In genomic region chr5:53976497-53976896, GRCm38 (mm10) we compare ENCODE assay signal across 18 mouse cellular contexts. TPM values are rescaled to one million over a fixed set of nuclear protein-coding genes. Genes with fewer than 3 reads are reported as not detected.
DNase-seq lines count a peak whose midpoint lies in the region; ATAC-seq and TF ChIP-seq lines count a peak whose summit lies in the region.
"Had no signal": no experiment of that assay in that cellular context is flagged by ENCODE, and none has a peak within 500 bp of the region (broad histone marks: within the 10 kb centered on the region; RNA-seq: fewer than 3 reads in every experiment).

No protein-coding gene starts in this region.

- H3K4me2 ChIP-seq in embryonic facial prominence, embryonic 14.5 days (ENCODE audit: low read depth, low read length) = no peak overlapping the region
- H3K4me2 ChIP-seq in heart, embryonic 12.5 days = no peak overlapping the region
- H3K4me2 ChIP-seq in midbrain, postnatal 0 days (ENCODE audit: low read depth, low read length, poor library complexity, severe bottlenecking) = no peak overlapping the region
- H3K4me2 ChIP-seq: forebrain, embryonic 15.5 days; heart, embryonic 13.5 days; hindbrain, embryonic 15.5 days had no signal

- H3K9me3 ChIP-seq in embryonic facial prominence, embryonic 14.5 days (ENCODE audit: control insufficient read depth, low read length) = no peaks in the 10 kb centered on the region
- H3K9me3 ChIP-seq in embryonic facial prominence, embryonic 10.5 days = no peaks in the 10 kb centered on the region
- H3K9me3 ChIP-seq in heart, embryonic 12.5 days (replicated peaks) = no peaks in the 10 kb centered on the region
- no peaks in the 10 kb centered on the region for H3K9me3 ChIP-seq in midbrain, postnatal 0 days (ENCODE audit: low read length)
- H3K9me3 ChIP-seq: forebrain, embryonic 15.5 days; heart, embryonic 13.5 days; hindbrain, embryonic 15.5 days had no signal

- no peak for TF ChIP-seq CTCF in midbrain, postnatal 0 days (IDR thresholded peaks at IDR 0.05)

- H3K4me3 ChIP-seq in embryonic facial prominence, embryonic 14.5 days (ENCODE audit: low read depth, low read length) = no peak overlapping the region
- H3K4me3 ChIP-seq in embryonic facial prominence, embryonic 10.5 days = no peak overlapping the region
- H3K4me3 ChIP-seq in heart, embryonic 12.5 days = no peak overlapping the region
- H3K4me3 ChIP-seq in midbrain, postnatal 0 days (ENCODE audit: low read depth, low read length) = no peak overlapping the region
- H3K4me3 ChIP-seq: forebrain, embryonic 15.5 days; heart, embryonic 13.5 days; hindbrain, embryonic 15.5 days had no signal

- no peak overlapping the region for H3K27ac ChIP-seq in embryonic facial prominence, embryonic 14.5 days (replicated peaks; ENCODE audit: low read depth, low read length)
- no peak overlapping the region for H3K27ac ChIP-seq in embryonic facial prominence, embryonic 10.5 days (replicated peaks)
- H3K27ac ChIP-seq in heart, embryonic 12.5 days (ENCODE audit: poor library complexity, severe bottlenecking) = no peak overlapping the region
- no peak overlapping the region for H3K27ac ChIP-seq in midbrain, postnatal 0 days (ENCODE audit: low read depth, low read length)
- H3K27ac ChIP-seq: forebrain, embryonic 15.5 days; heart, embryonic 13.5 days; hindbrain, embryonic 15.5 days had no signal

- ATAC-seq in embryonic facial prominence, embryonic 14.5 days (ENCODE audit: low read depth) = peak; percentile 47; the same call in 1 of the 2 replicates
- no peak for ATAC-seq in heart, embryonic 12.5 days (ENCODE audit: insufficient number of reproducible peaks, low FRiP score)
- no peak for ATAC-seq in midbrain, postnatal 0 days (ENCODE audit: low FRiP score)
- ATAC-seq: CD4-positive, CD25-positive, alpha-beta regulatory T cell, adult 4 months; forebrain, embryonic 15.5 days had no signal

- DNase-seq in embryonic facial prominence, embryonic 14.5 days (ENCODE audit: low spot score) = no peak
- no peak for DNase-seq in embryonic facial prominence, embryonic 10.5 days (ENCODE audit: low spot score)
- peak; percentile 44 for DNase-seq in heart, adult 11 months
- peak; percentile 21 for DNase-seq in urinary bladder, postnatal 14 days (ENCODE audit: low spot score)
- DNase-seq in urinary bladder, adult 2 months (ENCODE audit: low spot score) = no peak
- no peak for DNase-seq in cerebellum, adult 9-10 months
- no peak for DNase-seq in midbrain, postnatal 0 days (ENCODE audit: low spot score)
- DNase-seq: adrenal gland, postnatal 10 days; B cell, adult 2 months; cerebellum, adult 11-12 months; cerebellum, adult 9-11 months; cerebellum, postnatal 36 days; heart, postnatal 36 days had no signal

- no peak overlapping the region for H3K9ac ChIP-seq in embryonic facial prominence, embryonic 14.5 days (ENCODE audit: low read depth, low read length)
- no peak overlapping the region for H3K9ac ChIP-seq in heart, embryonic 12.5 days
- no peak overlapping the region for H3K9ac ChIP-seq in midbrain, postnatal 0 days (replicated peaks; ENCODE audit: low read length, poor library complexity, severe bottlenecking)
- H3K9ac ChIP-seq: forebrain, embryonic 15.5 days; heart, embryonic 13.5 days; hindbrain, embryonic 15.5 days had no signal

- 85% methylated on average over 16 of the region's 16 CpGs for WGBS in embryonic facial prominence, embryonic 14.5 days
- 92% methylated on average over 16 of the region's 16 CpGs for WGBS in embryonic facial prominence, embryonic 10.5 days
- 85% methylated on average over 16 of the region's 16 CpGs for WGBS in heart, embryonic 12.5 days
- WGBS in midbrain, postnatal 0 days = 94% methylated on average over 16 of the region's 16 CpGs

- H3K27me3 ChIP-seq in embryonic facial prominence, embryonic 14.5 days (replicated peaks; ENCODE audit: control insufficient read depth, insufficient read depth, low read length) = no peaks in the 10 kb centered on the region
- H3K27me3 ChIP-seq in embryonic facial prominence, embryonic 10.5 days (replicated peaks; ENCODE audit: low read depth, poor library complexity, severe bottlenecking) = no peaks in the 10 kb centered on the region
- H3K27me3 ChIP-seq in heart, embryonic 12.5 days (replicated peaks) = no peaks in the 10 kb centered on the region
- H3K27me3 ChIP-seq in midbrain, postnatal 0 days (ENCODE audit: insufficient read depth, low read length) = no peaks in the 10 kb centered on the region
- H3K27me3 ChIP-seq: forebrain, embryonic 15.5 days; heart, embryonic 13.5 days; hindbrain, embryonic 15.5 days had no signal

- no peaks in the 10 kb centered on the region for H3K36me3 ChIP-seq in embryonic facial prominence, embryonic 14.5 days (ENCODE audit: control insufficient read depth, insufficient read depth, low read length)
- H3K36me3 ChIP-seq in embryonic facial prominence, embryonic 10.5 days (replicated peaks) = no peaks in the 10 kb centered on the region
- H3K36me3 ChIP-seq in heart, embryonic 12.5 days = no peaks in the 10 kb centered on the region
- H3K36me3 ChIP-seq in midbrain, postnatal 0 days (ENCODE audit: insufficient read depth, low read length) = no peaks in the 10 kb centered on the region
- H3K36me3 ChIP-seq: forebrain, embryonic 15.5 days; heart, embryonic 13.5 days; hindbrain, embryonic 15.5 days had no signal

- no peaks in the 10 kb centered on the region for H3K4me1 ChIP-seq in embryonic facial prominence, embryonic 14.5 days (ENCODE audit: control insufficient read depth, insufficient read depth, low read length)
- no peaks in the 10 kb centered on the region for H3K4me1 ChIP-seq in embryonic facial prominence, embryonic 10.5 days
- no peaks in the 10 kb centered on the region for H3K4me1 ChIP-seq in heart, embryonic 12.5 days (replicated peaks)
- H3K4me1 ChIP-seq in midbrain, postnatal 0 days (ENCODE audit: insufficient read depth, low read length) = no peaks in the 10 kb centered on the region
- H3K4me1 ChIP-seq: forebrain, embryonic 15.5 days; heart, embryonic 13.5 days; hindbrain, embryonic 15.5 days had no signal

RNA-seq across cellular contexts. Expression of gene Stim2, which starts 21.8 kb away (rescaled TPM):
- polyA plus RNA-seq in embryonic facial prominence, embryonic 14.5 days (2014; fragmentation: Nextera tagmentation; extraction: Ambion mirVana) = 30.5 and 38.1 TPM in 2 replicates
- polyA plus RNA-seq in embryonic facial prominence, embryonic 10.5 days (2016; fragmentation: Nextera tagmentation; extraction: Ambion mirVana) = 13.9 and 14.3 TPM in 2 replicates
- 15.7 and 17.9 TPM in 2 replicates for polyA plus RNA-seq in heart, embryonic 12.5 days (2016; fragmentation: Nextera tagmentation; extraction: Ambion mirVana)
- 7.0 and 11.8 TPM in 2 replicates for polyA plus RNA-seq in urinary bladder, adult 2 months (2012; rRNA removed)
- total RNA-seq in midbrain, postnatal 0 days (2014; rRNA removed) = 30.4 and 34.9 TPM in 2 replicates
- 29.2 and 29.8 TPM in 2 replicates for polyA plus RNA-seq in midbrain, postnatal 0 days (2015; fragmentation: Nextera tagmentation; extraction: Ambion mirVana)

Comparison
In these comparisons a context has a peak if more than half of its experiments do, and no peak if none do; other contexts are left out.
1. DNase-seq: peak in heart, adult 11 months (single experiment) and urinary bladder, postnatal 14 days (single experiment); none in embryonic facial prominence, embryonic 14.5 days (single experiment), embryonic facial prominence, embryonic 10.5 days (single experiment), urinary bladder, adult 2 months (single experiment), cerebellum, adult 9-10 months (single experiment) and midbrain, postnatal 0 days (single experiment).